Mouse (Mus musculus): ENCODE measurements around the gene Slc30a10. TPM values are rescaled to one million over a fixed set of nuclear protein-coding genes. Genes with fewer than 3 reads are reported as not detected.
A peak's percentile ranks its signal among the peaks of the same experiment; 100 is the strongest.

The Slc30a10 gene
- polyA plus RNA-seq, 1 experiment: 10.1 TPM

DNA sequence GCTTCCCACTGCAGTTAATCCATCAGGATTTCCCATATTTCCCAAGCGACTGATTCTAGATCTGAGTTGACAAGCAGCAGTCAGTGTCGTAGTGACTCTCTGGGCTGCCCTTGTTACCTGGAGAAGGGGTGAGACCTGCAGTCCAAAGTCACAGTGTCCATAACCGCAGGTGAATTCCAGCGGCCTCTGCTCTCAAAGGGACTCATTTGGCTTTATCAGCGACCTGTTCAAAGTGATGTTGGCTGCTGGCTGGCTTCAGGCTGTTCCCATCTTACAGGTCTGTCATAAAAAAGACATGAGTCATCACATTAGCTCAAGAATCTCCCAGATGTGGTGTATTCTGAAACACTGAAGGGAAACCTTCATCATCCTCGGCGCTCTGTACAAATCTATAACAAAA is 5.7 kb upstream of the Slc30a10 start:
- no peaks in the 10 kb centered on the region for H3K27me3 ChIP-seq (ENCODE audit: control insufficient read depth, insufficient read depth, low read length)
- H3K4me3 ChIP-seq (ENCODE audit: low read depth, low read length): peak overlapping the region; percentile 44
- H3K36me3 ChIP-seq (ENCODE audit: control insufficient read depth, insufficient read depth, low read length): no peaks in the 10 kb centered on the region
- 34% methylated on average over 7 of the region's 7 CpGs for WGBS
- peak overlapping the region; percentile 94 for H3K27ac ChIP-seq (ENCODE audit: insufficient read depth, low read depth, low read length)
- peaks cover 18% of the 10 kb centered on the region; the same call in 1 of the 2 replicates for H3K4me1 ChIP-seq (ENCODE audit: control insufficient read depth, insufficient read depth, insufficient read length, low read length)
- no peak for TF ChIP-seq POLR2A (IDR thresholded peaks at IDR 0.05; ENCODE audit: low read depth, low read length)
- no peak for TF ChIP-seq CTCF (IDR thresholded peaks at IDR 0.05; ENCODE audit: extremely low read depth, insufficient read length, insufficient replicate concordance, low read depth, low read length)

DNA sequence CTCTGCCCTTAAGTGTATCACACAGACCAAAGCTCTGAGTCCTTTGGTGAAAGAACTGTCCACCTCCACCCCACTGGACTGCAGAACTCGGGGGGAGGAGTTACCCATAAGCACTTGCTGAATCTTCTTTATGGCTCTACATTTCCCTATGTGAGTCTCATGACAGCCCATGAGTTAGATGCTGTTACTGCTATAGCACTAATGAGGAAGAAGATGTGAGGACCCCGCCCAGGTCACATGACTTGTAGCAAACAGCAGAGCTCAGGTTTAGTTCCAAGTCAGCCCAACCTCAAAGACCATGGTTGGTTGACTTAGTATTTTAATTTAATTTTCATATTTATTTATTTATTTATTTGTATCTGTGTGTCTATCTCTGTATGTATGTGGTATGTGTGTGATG is 4.9 kb upstream of the Slc30a10 start:
- H3K27me3 ChIP-seq (ENCODE audit: control insufficient read depth, insufficient read depth, low read length): no peaks in the 10 kb centered on the region
- WGBS: 29% methylated on average over 2 of the region's 2 CpGs
- no peak for TF ChIP-seq CTCF (IDR thresholded peaks at IDR 0.05; ENCODE audit: extremely low read depth, insufficient read length, insufficient replicate concordance, low read depth, low read length)
- no peak for TF ChIP-seq POLR2A (IDR thresholded peaks at IDR 0.05; ENCODE audit: low read depth, low read length)
- H3K36me3 ChIP-seq (ENCODE audit: control insufficient read depth, insufficient read depth, low read length): no peaks in the 10 kb centered on the region
- peaks cover 23% of the 10 kb centered on the region; the same call in 1 of the 2 replicates for H3K4me1 ChIP-seq (ENCODE audit: control insufficient read depth, insufficient read depth, insufficient read length, low read length)
- H3K4me3 ChIP-seq (ENCODE audit: low read depth, low read length): no peak overlapping the region
- peak overlapping the region; percentile 94 for H3K27ac ChIP-seq (ENCODE audit: insufficient read depth, low read depth, low read length)

DNA sequence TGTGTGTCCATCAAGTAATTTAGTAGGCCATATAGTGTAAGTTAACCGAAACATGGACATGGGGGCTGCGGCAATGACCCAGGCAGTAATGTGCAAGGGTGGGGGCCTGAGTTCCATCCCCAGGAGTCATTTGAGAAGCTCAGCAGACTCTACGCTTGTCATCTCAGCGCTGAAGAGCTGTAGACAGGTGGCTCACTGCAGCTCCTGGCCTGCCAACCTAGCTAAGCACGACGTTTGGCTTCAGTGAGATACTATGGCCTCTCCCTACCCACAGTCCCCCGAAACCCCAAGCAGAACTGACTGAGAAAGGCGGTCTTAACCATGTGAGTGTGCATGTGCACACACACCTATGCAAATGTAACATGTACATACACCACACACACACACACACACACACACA is 3.6 kb upstream of the Slc30a10 start:
- 84% methylated on average over 8 of the region's 8 CpGs for WGBS
- no peaks in the 10 kb centered on the region for H3K36me3 ChIP-seq (ENCODE audit: control insufficient read depth, insufficient read depth, low read length)
- peaks cover 10% of the 10 kb centered on the region; the same call in 1 of the 2 replicates for H3K27me3 ChIP-seq (ENCODE audit: control insufficient read depth, insufficient read depth, low read length)
- TF ChIP-seq CTCF (IDR thresholded peaks at IDR 0.05; ENCODE audit: extremely low read depth, insufficient read length, insufficient replicate concordance, low read depth, low read length): no peak
- no peak for TF ChIP-seq POLR2A (IDR thresholded peaks at IDR 0.05; ENCODE audit: low read depth, low read length)
- H3K4me1 ChIP-seq (ENCODE audit: control insufficient read depth, insufficient read depth, insufficient read length, low read length): peaks cover 28% of the 10 kb centered on the region
- H3K27ac ChIP-seq (ENCODE audit: insufficient read depth, low read depth, low read length): no peak overlapping the region
- H3K4me3 ChIP-seq (ENCODE audit: low read depth, low read length): no peak overlapping the region

DNA sequence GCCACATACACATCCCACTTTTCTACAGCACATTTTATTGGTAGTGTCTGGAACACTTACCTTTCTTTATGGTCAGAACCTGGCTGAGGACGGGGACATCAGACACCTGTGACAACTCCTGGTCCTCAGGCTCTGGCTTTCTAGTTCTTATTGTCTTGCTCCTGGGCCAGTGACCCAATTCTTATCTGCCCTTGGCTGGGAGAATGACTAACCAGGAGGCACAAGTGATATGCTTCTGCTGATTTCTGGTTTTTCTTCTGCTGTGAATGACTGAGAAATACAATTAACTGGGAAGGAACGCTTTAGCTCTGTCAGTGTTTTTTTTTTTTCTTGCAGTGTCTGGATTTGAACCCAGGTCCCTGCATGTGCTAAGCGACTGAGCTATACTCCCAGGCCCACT is 3.2 kb upstream of the Slc30a10 start:
- 74% methylated on average over 3 of the region's 3 CpGs for WGBS
- no peak for TF ChIP-seq POLR2A (IDR thresholded peaks at IDR 0.05; ENCODE audit: low read depth, low read length)
- TF ChIP-seq CTCF (IDR thresholded peaks at IDR 0.05; ENCODE audit: extremely low read depth, insufficient read length, insufficient replicate concordance, low read depth, low read length): no peak
- no peak overlapping the region for H3K4me3 ChIP-seq (ENCODE audit: low read depth, low read length)
- H3K27me3 ChIP-seq (ENCODE audit: control insufficient read depth, insufficient read depth, low read length): peaks cover 10% of the 10 kb centered on the region; the same call in 1 of the 2 replicates
- peaks cover 28% of the 10 kb centered on the region for H3K4me1 ChIP-seq (ENCODE audit: control insufficient read depth, insufficient read depth, insufficient read length, low read length)
- H3K36me3 ChIP-seq (ENCODE audit: control insufficient read depth, insufficient read depth, low read length): no peaks in the 10 kb centered on the region
- no peak overlapping the region for H3K27ac ChIP-seq (ENCODE audit: insufficient read depth, low read depth, low read length)

DNA sequence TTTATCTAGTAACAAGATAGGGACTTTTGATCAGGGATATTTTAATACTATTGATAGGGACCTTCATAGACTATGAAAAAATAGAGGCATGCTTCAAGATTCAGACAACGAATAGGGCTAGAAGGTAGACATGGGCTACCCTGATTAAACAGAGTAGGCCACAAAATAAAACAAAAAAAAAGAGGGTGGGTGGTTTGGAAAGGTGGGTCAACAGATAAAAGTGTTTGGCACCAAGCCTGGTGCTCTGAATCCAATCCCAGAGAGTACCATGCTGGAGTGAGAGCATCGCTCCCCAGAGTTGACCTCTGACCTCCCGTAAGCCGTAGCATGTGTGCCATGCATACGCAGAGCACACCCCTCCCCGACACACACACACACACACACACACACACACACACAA is 2.2 kb upstream of the Slc30a10 start:
- H3K36me3 ChIP-seq (ENCODE audit: control insufficient read depth, insufficient read depth, low read length): no peaks in the 10 kb centered on the region; the same call in 1 of the 2 replicates
- no peak for TF ChIP-seq CTCF (IDR thresholded peaks at IDR 0.05; ENCODE audit: extremely low read depth, insufficient read length, insufficient replicate concordance, low read depth, low read length)
- TF ChIP-seq POLR2A (IDR thresholded peaks at IDR 0.05; ENCODE audit: low read depth, low read length): no peak
- H3K27ac ChIP-seq (ENCODE audit: insufficient read depth, low read depth, low read length): no peak overlapping the region
- WGBS: 83% methylated on average over 6 of the region's 6 CpGs
- peaks cover 10% of the 10 kb centered on the region; the same call in 1 of the 2 replicates for H3K27me3 ChIP-seq (ENCODE audit: control insufficient read depth, insufficient read depth, low read length)
- H3K4me1 ChIP-seq (ENCODE audit: control insufficient read depth, insufficient read depth, insufficient read length, low read length): peaks cover 30% of the 10 kb centered on the region
- no peak overlapping the region for H3K4me3 ChIP-seq (ENCODE audit: low read depth, low read length)

DNA sequence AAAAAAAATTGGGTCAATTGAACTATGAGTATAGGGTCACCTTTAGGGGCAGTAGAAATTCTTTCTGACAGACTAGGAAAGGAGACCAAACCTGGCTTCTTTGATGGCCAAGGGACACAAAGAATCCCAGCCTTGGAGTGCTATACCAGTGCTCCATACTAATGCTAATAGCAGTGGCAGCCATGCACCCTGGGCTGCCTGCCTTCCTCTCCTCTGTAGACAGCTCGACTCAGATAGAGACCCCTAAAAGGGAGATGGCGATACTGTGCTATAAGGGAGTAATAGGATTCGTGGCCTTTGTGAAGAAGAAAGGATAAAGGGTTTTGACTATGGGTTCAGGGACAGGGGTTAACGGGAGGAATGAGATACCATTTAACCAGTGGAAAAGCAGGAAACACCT is 504 bp upstream of the Slc30a10 start:
- Histone ChIP-seq H3K36me3 (ENCODE audit: control insufficient read depth, insufficient read depth, low read length) (no peaks in the 10 kb centered on the region; the same call in 1 of the 2 replicates), H3K27me3 (ENCODE audit: control insufficient read depth, insufficient read depth, low read length) (peaks cover 10% of the 10 kb centered on the region; the same call in 1 of the 2 replicates), H3K27ac (ENCODE audit: insufficient read depth, low read depth, low read length) (peak overlapping the region; percentile 62), H3K4me1 (ENCODE audit: control insufficient read depth, insufficient read depth, insufficient read length, low read length) (peaks cover 24% of the 10 kb centered on the region), H3K4me3 (ENCODE audit: low read depth, low read length) (no peak overlapping the region)
- 31% methylated on average over 4 of the region's 4 CpGs for WGBS
- TF ChIP-seq CTCF (IDR thresholded peaks at IDR 0.05; ENCODE audit: extremely low read depth, insufficient read length, insufficient replicate concordance, low read depth, low read length) (no peak), POLR2A (IDR thresholded peaks at IDR 0.05; ENCODE audit: low read depth, low read length) (no peak)

DNA sequence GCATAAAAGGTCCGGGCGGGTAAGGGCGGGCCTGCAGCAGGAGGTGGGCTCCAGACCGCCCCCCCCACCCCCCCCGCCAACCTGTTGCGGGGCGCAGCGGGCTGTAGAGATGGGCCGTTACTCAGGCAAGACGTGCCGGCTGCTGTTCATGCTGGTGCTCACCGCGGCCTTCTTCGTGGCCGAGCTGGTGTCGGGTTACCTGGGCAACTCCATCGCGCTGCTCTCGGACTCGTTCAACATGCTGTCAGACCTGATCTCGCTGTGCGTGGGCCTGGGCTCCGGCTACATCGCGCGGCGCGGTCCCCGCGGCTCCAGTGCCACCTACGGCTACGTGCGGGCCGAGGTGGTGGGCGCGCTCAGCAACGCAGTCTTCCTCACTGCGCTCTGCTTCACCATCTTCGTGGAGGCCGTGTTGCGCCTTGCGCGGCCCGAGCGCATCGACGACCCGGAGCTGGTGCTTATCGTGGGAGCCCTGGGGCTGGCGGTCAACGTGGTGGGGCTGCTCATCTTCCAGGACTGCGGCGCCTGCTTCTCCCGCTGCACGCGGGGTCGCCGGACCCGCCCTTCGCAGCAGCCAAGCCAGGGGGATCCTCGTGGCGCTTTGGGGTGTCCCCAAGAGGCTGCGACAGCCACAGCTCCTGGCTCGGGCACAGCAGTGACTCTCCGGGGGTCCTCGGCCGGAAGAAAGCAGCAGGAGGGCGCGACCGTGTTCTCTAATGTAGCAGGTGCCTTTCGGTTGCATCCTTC is 480 bp downstream of the Slc30a10 start:
- Histone ChIP-seq H3K27ac (ENCODE audit: insufficient read depth, low read depth, low read length) (peak overlapping the region; percentile 77), H3K27me3 (ENCODE audit: control insufficient read depth, insufficient read depth, low read length) (peaks cover 10% of the 10 kb centered on the region; the same call in 1 of the 2 replicates), H3K4me3 (ENCODE audit: low read depth, low read length) (peak overlapping the region; percentile 87), H3K36me3 (ENCODE audit: control insufficient read depth, insufficient read depth, low read length) (no peaks in the 10 kb centered on the region; the same call in 1 of the 2 replicates), H3K4me1 (ENCODE audit: control insufficient read depth, insufficient read depth, insufficient read length, low read length) (peaks cover 15% of the 10 kb centered on the region)
- WGBS: 1% methylated on average over 70 of the region's 71 CpGs
- TF ChIP-seq POLR2A (IDR thresholded peaks at IDR 0.05; ENCODE audit: low read depth, low read length) (no peak), CTCF (IDR thresholded peaks at IDR 0.05; ENCODE audit: extremely low read depth, insufficient read length, insufficient replicate concordance, low read depth, low read length) (no peak)

All from small intestine, adult 2 months (tissue).